Mouse (Mus musculus): ENCODE results near the gene Kcnk16.

DNA sequence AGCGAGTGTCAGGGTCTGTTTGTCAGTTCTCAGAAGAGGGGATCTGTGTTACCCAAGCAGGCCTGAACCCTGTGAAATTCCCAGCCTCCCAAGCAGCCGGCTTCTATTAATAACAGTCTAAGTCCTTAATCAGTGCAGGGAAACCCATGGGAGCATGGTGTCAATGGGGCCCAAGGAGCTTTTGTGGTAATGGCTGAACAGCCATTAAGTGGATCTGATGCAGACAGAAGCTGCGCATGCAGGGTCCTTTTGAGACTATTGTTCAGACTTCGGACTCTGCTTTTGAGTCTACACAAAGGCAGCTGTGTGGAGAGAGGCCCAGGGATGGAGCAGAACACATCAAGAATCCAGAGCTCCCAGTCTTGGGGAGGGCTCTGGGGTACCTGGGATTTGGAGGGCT is 43.5 kb downstream of the Kcnk16 start:
- no peak for TF ChIP-seq CTCF (IDR thresholded peaks at IDR 0.05; ENCODE audit: low read depth, low read length)
- no peak for TF ChIP-seq POLR2A (IDR thresholded peaks at IDR 0.05; ENCODE audit: borderline replicate concordance, low read depth, low read length)
